8 mouse cellular contexts compared by ENCODE assay signal in genomic region chr3:144605811-144606210, GRCm38 (mm10). TPM values are rescaled to one million over a fixed set of nuclear protein-coding genes. Genes with fewer than 3 reads are reported as not detected.
DNase-seq lines count a peak whose midpoint lies in the region; ATAC-seq and TF ChIP-seq lines count a peak whose summit lies in the region.
"Not testable (repeated sequence)": the region's sequence is repeated elsewhere in the genome, so short reads cannot be mapped to it uniquely, and the experiment has no call there.

No protein-coding gene starts in this region.

- TF ChIP-seq EP300 in heart, adult 2 months (IDR thresholded peaks at IDR 0.05; ENCODE audit: insufficient read depth, low read depth, low read length); liver, postnatal 0 days (IDR thresholded peaks at IDR 0.05; ENCODE audit: low read depth): not testable (repeated sequence)

- not testable (repeated sequence) for H3K4me1 ChIP-seq in cerebellum, adult 2 months (ENCODE audit: control insufficient read depth, insufficient read depth, low read length); heart, adult 2 months (ENCODE audit: control insufficient read depth, insufficient read depth, low read length); kidney, postnatal 0 days (replicated peaks; ENCODE audit: insufficient read depth, low read length); liver, postnatal 0 days (ENCODE audit: insufficient read depth)

- H3K9me3 ChIP-seq in kidney, postnatal 0 days (replicated peaks; ENCODE audit: low read length); liver, postnatal 0 days (ENCODE audit: low read length): not testable (repeated sequence)

- CTCF ChIA-PET in Patski (lab: Charles Lee) = interaction anchor here (0.7 to 4.9 kb wide), 22 partner anchors 8 to 184 kb away, joined by 3 to 35 read pairs (median 4); no protein-coding TSS in a partner anchor

- H3K9ac ChIP-seq in heart, adult 2 months (ENCODE audit: low read depth, low read length); kidney, postnatal 0 days (ENCODE audit: low read depth, low read length); liver, postnatal 0 days (replicated peaks): not testable (repeated sequence)

- DNase-seq in CD4-positive helper T cell, adult 2 months (ENCODE audit: low read depth, low spot score) = peak; percentile 57
- DNase-seq in Patski (ENCODE audit: low read depth, low spot score); cerebellum, adult 2 months; heart, adult 2 months; kidney, postnatal 0 days (ENCODE audit: low spot score); liver, postnatal 0 days: not testable (repeated sequence)
- peak; percentile 59 for DNase-seq in naive thymus-derived CD4-positive, alpha-beta T cell, adult 2 months (ENCODE audit: low read depth)
- peak; percentile 42 for DNase-seq in thymus, postnatal 14 days

- not testable (repeated sequence) for TF ChIP-seq POLR2A in cerebellum, adult 2 months (IDR thresholded peaks at IDR 0.05; ENCODE audit: borderline replicate concordance, insufficient read depth, low read length); heart, adult 2 months (IDR thresholded peaks at IDR 0.05; ENCODE audit: insufficient read depth, low read depth, low read length)

- H3K27me3 ChIP-seq in Patski; cerebellum, adult 2 months (ENCODE audit: control insufficient read depth, insufficient read depth, low read length); heart, adult 2 months (ENCODE audit: control insufficient read depth, insufficient read depth, low read length); kidney, postnatal 0 days (ENCODE audit: insufficient read depth, low read length); liver, postnatal 0 days (ENCODE audit: insufficient read depth, low read length): not testable (repeated sequence)

- not testable (repeated sequence) for ATAC-seq in Patski; kidney, postnatal 0 days (replicated peaks; ENCODE audit: low FRiP score, low read depth)
- peak; percentile 68 for ATAC-seq in liver, postnatal 0 days

- H3K36me3 ChIP-seq in heart, adult 2 months (ENCODE audit: control insufficient read depth, insufficient read depth, low read length); kidney, postnatal 0 days (ENCODE audit: insufficient read depth, low read length); liver, postnatal 0 days (replicated peaks; ENCODE audit: insufficient read depth, low read length): not testable (repeated sequence)

- POLR2A ChIA-PET in Patski (lab: Charles Lee) = not testable (repeated sequence)

- TF ChIP-seq CTCF in Patski (IDR thresholded peaks at IDR 0.05) = peak; percentile 63
- 0 out of 2 replicates have a peak, but pooled peaks have one; percentile 6 for TF ChIP-seq CTCF in cerebellum, adult 2 months (IDR thresholded peaks at IDR 0.05; ENCODE audit: borderline replicate concordance, insufficient read depth, low read depth, low read length)
- TF ChIP-seq CTCF in heart, adult 2 months (IDR thresholded peaks at IDR 0.05) = peak; percentile 34
- peak; percentile 53 for TF ChIP-seq CTCF in kidney, postnatal 0 days (IDR thresholded peaks at IDR 0.05; ENCODE audit: low read depth)
- peak; percentile 60 for TF ChIP-seq CTCF in liver, postnatal 0 days (IDR thresholded peaks at IDR 0.05; ENCODE audit: low read depth)

- H3K4me3 ChIP-seq in cerebellum, adult 2 months (replicated peaks; ENCODE audit: insufficient read depth, low read depth, low read length); heart, adult 2 months; kidney, postnatal 0 days (replicated peaks; ENCODE audit: low read depth, low read length); liver, postnatal 0 days (ENCODE audit: low read depth, low read length): not testable (repeated sequence)

- in situ Hi-C loops in Patski (cut with MboI; ENCODE audit: low pct_unique_long_range_greater_than_20kb) = loop anchor here (5.0 kb wide), 1 partner anchor 34 kb away; the partner anchor contains the start of genes Hs2st1 and Selenof

- WGBS in cerebellum, adult 2 months = 62% methylated on average over 7 of the region's 7 CpGs
- WGBS in heart, adult 2 months = 72% methylated on average over 7 of the region's 7 CpGs
- 72% methylated on average over 7 of the region's 7 CpGs for WGBS in kidney, postnatal 0 days
- WGBS in liver, postnatal 0 days (ENCODE audit: insufficient replicate concordance) = 54% methylated on average over 7 of the region's 7 CpGs

- H3K4me2 ChIP-seq in kidney, postnatal 0 days (ENCODE audit: low read length); liver, postnatal 0 days (ENCODE audit: low read depth, low read length): not testable (repeated sequence)

- H3K79me2 ChIP-seq in heart, adult 2 months (replicated peaks; ENCODE audit: control insufficient read depth, insufficient read depth, low read length) = not testable (repeated sequence)

- not testable (repeated sequence) for H3K27ac ChIP-seq in cerebellum, adult 2 months (ENCODE audit: insufficient read depth, low read length); heart, adult 2 months; kidney, postnatal 0 days; liver, postnatal 0 days (ENCODE audit: low read depth)

- intact Hi-C loops in heart, adult 2 months (cut with DNase I) = not testable (repeated sequence)

RNA-seq across cellular contexts. Expression of gene Selenof, which starts 35.7 kb away (rescaled TPM):
- 873 TPM for polyA plus RNA-seq in Patski (2021)
- polyA plus RNA-seq in cerebellum, adult 2 months (2012; rRNA removed) = 285 and 301 TPM in 2 replicates
- total RNA-seq in heart, adult 2 months (2021) = 100 to 1,000 TPM; 127 to 136 TPM
- 97.2 and 155 TPM in 2 replicates for polyA plus RNA-seq in heart, adult 2 months (2012; rRNA removed)
- polyA plus RNA-seq in kidney, postnatal 0 days (2015; fragmentation: Nextera tagmentation; extraction: Ambion mirVana) = 840 and 861 TPM in 2 replicates
- polyA plus RNA-seq in liver, postnatal 0 days (2015; fragmentation: Nextera tagmentation; extraction: Ambion mirVana) = 271 and 284 TPM in 2 replicates

RNA-seq across cellular contexts. Expression of gene Hs2st1, which starts 35.8 kb away (rescaled TPM):
- 44.0 TPM for polyA plus RNA-seq in Patski (2021)
- polyA plus RNA-seq in cerebellum, adult 2 months (2012; rRNA removed) = 15.2 and 15.4 TPM in 2 replicates
- total RNA-seq in heart, adult 2 months (2021) = 1 to 10 TPM; 7.2 to 8.4 TPM
- 2.3 and 5.2 TPM in 2 replicates for polyA plus RNA-seq in heart, adult 2 months (2012; rRNA removed)
- polyA plus RNA-seq in kidney, postnatal 0 days (2015; fragmentation: Nextera tagmentation; extraction: Ambion mirVana) = 9.7 and 10.4 TPM in 2 replicates
- 1.5 and 1.9 TPM in 2 replicates for polyA plus RNA-seq in liver, postnatal 0 days (2015; fragmentation: Nextera tagmentation; extraction: Ambion mirVana)

Comparison
In these comparisons a context has a peak if more than half of its experiments do, and no peak if none do; other contexts are left out.
1. CTCF ChIP-seq: peak in every context shown above with its lines; median percentile 63 in Patski; 60 in liver, postnatal 0 days; 53 in kidney, postnatal 0 days; 34 in heart, adult 2 months; 6 in cerebellum, adult 2 months.